Mouse (Mus musculus) mature B cell (primary cell): ENCODE data around the gene Flad1.

ENCODE experiments used
- in situ Hi-C: fragments of 300-500 bp; cut with MboI; formaldehyde crosslinking; loops from 2 replicates; pipeline ENCODE4 v1.14.3; 2019

Flad1 gene

DNA sequence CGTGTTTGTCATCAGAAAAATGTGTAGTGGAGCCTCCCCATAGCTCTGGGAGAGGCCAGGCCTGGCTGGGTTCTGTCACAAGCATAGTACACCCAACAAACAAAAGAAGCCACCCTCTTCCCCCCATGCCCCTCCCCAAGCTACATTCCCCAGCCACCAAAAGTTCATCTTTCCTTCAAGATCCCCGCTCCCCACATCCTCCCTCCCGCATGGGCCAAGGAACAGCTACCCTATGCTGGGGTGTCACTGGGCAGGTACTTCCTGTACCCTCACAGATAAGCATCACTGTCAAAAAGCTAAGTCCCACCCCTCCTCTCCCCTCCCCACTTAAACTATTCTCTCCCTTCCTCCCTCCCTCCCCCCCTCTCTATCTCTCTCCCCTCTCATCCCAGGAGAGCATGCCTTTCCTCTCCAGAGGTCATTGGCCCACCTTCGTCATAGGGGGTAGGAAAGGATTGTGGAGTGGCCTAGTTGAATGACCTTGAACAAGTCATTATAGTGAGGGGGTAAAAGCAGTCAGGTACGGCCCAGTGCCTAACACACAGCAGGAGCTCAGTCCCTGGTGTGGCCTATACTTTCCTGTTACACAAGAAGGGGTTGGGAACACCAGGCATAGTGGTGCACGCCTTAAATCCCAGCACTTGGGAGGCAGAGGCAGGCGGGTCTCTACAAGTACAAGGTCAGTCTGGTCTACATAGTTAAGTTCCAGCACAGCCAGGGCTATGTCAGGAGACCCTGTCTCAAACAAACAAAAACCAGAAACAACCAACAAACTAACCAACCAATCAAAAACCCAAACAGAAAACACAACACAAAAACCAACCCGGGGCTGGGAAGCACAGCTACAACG is 29.4 kb downstream of the Flad1 start:
- in situ Hi-C loops = no loop called here

DNA sequence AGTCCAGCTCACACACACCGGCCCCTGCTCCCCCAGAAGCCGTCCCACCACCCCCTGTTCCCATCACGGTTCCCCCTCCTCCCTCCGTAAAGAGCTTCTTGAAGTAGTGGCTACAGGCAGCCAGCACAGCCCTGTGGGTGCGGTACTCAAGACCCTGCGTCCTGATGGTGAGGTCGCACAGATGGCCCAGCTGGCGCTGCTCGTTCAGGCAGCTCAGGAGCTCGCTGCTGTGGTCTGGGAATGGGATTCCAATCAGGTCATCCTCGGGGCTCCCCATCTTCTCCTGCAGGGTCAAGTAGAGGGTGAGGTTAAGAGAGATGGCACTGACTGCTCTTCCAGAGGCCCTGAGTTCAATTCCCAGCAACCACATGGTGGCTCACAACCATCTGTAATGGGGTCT is 30.4 kb downstream of the Flad1 start:
- in situ Hi-C loops = no loop called here

DNA sequence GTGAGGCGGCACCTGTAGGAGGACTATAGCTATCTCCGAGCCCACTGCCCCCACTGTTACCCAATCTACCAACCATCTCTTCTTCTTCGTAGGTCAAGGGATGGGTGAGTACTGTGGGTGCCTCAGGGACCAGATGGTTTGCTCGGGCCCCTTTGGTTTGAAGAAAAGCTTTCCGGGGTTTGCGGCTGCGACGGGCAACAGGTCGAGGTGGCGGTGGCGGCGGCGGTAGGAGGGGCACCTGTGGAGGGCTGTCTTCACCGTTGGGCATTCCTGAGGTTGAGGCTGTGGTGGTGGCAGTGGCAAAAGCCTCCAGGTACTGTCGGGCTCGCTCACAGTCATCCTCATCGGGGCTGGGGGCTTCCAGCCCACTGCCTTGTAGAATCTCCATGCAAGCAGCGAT is 31.0 kb downstream of the Flad1 start:
- in situ Hi-C loops = no loop called here

DNA sequence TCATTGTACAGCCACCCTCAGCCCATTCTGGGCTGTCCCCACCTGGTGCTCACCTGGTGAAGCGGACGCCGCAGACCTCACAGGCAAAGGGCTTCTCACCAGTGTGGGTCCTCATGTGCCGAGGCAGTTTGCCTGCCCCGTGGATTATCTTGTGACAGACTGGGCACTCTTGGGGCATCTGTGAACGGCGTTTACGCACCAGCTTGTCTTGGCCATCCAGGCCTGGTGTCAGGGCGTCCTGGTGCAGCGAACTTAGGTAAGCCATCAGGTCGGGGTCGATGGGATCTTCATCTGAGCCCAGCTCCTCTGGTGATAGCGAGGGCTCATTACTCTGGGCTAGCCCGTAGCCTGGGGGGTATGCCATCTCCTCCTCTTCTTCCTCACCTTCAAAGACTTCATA is 31.4 kb downstream of the Flad1 start:
- in situ Hi-C loops = no loop called here

GRCm38 (mm10) chr3:89379388-89380131 is 32.1 kb downstream of the Flad1 start:
- in situ Hi-C loops = no loop called here

GRCm38 (mm10) chr3:89378394-89379067 is 33.1 kb downstream of the Flad1 start:
- in situ Hi-C loops = no loop called here

DNA sequence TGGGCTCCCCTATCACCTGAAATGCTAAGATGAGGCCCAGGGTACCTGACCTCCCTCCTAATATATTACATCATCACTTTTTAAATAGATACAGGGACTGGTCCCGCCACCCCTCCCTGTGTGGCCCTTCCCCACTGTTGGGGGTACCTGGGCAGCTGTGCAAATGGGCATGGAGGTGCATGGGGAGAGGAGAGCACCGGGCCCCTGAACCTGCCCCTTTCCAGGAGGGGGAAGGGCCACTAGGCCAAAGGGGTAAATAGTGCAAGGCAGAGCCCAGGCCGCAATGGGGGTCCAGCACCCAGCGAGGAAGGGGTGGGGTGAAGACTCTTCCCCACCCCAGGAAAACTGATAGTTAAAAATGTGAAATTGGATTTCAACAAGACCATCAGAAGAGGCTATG is 33.8 kb downstream of the Flad1 start:
- in situ Hi-C loops = no loop called here

DNA sequence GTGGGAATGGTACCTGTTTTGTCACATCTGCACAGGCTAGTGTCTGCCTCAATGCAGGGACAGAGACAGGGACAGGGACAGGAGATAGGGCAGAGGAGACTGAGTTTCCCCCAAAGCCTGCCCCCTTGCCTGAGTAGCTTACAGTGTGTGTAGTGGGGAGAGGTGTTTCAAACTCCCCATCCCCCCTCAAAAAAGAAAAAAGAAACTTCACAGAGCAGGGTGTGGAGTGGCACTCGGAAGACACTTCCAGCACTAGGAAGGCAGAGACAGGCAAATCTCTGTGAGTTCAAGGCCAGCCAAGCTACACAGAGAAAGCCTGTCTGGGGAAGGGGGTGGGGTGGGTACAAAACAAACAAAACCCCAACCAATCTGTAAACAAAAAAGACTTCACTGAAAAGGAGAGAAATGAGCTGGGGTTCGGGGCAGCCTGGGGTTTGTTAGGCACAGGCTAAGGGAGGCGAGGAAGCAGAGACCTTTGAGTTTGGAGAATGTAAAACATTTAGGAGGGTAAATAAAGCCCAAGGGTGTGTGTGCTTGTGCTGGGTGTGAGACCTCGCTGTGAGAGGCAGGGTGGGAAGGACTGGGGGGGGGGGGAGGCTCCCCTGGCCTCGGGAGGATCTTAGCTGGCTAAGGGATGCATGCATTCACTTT is 38.0 kb downstream of the Flad1 start:
- in situ Hi-C loops = no loop called here

DNA sequence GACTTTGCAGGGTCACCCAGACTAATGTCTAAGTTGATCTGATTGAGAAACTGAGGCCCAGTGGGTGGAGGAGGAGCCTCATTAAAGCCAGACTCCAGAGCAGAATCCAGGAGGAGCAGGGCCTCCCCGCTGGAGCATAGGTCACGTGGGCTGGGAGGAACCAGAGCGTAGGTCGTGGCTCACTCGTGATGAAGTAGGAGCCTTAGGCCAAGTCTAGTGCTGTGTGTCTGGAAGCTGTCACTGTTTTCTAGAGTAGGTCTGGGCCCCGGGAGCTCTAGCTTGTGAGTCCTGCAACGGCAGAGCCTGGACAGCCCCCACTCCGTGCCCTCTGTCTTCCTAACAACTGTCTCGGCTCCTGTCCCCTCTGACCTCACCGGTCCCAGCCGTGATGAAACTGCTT is 44.3 kb downstream of the Flad1 start:
- in situ Hi-C loops = no loop called here

- in situ Hi-C loops = no loop called here
These were observed 45.9 kb downstream of the Flad1 start for GRCm38 (mm10) chr3:89365486-89366414.

GRCm38 (mm10) chr3:89365153-89365485 is 46.6 kb downstream of the Flad1 start, which contains the start of gene Dcst1:
TSS of gene Dcst1 (minus strand) at chr3:89365253.
- in situ Hi-C loops = no loop called here

DNA sequence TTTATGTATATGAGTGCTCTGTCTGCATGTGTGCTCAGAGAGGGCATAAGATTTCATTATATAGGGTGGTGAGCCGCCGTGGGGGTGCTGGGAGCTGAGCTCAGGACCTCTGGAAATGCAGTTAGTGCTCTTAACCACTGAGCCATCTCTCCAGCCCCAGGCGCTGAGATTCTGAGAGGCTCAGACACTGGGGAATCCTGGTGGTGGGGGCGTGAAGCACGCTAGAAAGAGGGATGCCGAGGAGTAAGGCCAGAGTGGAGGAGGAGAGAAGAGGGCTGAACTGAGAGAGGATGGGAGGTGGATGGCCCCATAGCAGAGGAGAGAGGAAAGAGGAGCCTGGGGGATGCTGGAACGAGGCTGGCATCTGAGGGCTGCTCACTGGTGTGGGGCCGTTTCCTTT is 47.0 kb downstream of the Flad1 start:
- in situ Hi-C loops = no loop called here

GRCm38 (mm10) chr3:89361675-89362074 is 50.0 kb downstream of the Flad1 start, which contains the start of gene Dcst2:
TSS of gene Dcst2 (plus strand) at chr3:89361975.
- in situ Hi-C loops = no loop called here

DNA sequence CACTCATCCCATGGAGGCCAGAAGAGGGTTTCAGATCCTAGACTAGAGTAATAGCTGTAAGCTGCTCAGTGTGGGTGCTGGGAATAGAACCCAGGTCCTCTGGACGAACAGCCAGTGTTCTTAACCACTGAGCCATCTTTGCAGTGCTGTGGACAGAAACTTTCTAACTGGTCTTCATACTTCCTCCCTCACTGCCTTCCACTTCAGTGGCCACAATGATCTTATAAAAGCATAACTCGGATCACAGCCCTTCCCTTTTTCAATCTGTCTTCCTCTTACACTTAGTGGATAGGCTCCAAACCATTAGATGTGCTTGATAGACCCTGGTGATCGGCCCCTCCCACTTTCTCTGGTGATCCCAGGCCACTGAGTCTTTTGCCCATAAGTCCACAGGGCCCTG is 51.4 kb downstream of the Flad1 start:
- in situ Hi-C loops = no loop called here

DNA sequence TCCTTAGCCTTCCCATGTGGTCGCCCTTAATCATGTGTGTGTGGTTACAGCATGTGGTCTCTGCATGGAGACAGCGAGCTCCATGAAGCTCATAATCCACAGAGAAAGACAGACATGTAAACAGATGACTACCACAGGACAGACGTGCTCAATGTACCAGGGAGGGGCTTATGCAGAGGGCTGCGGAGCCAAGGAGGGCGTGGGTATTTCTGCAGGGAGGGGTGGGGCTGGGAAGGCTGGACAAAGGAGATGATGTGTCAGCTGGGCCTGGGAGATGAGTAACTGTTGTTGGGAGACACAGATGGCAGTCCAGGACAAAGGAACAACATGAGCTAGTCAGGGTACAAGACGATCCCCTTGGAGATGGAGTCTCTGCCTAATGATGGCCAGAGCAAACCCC is 52.0 kb downstream of the Flad1 start:
- in situ Hi-C loops = no loop called here

DNA sequence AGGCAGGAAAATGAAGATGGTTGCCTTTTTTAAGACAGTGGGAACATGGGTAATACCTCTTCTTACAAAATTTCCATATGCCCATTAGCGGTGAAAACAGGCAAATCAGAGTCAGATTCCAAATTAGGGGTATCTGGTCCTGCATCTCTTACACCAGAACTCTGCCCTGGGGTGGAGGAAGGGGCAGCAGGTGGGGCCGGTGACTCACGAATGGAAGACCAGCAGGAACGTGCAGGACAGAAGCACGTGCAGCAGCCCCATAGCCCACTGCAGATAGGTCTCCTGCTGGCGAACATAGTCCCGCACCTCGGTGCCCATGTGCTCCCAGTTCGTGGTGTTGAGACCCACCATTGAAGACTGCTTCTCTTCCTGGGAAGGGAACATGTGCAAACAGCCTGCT is 55.6 kb downstream of the Flad1 start:
- in situ Hi-C loops = no loop called here

GRCm38 (mm10) chr3:89355512-89355902 is 56.2 kb downstream of the Flad1 start:
- in situ Hi-C loops = no loop called here

GRCm38 (mm10) chr3:89354816-89355511 is 56.7 kb downstream of the Flad1 start:
- in situ Hi-C loops = no loop called here

- in situ Hi-C loops = no loop called here
These were observed 60.4 kb downstream of the Flad1 start for GRCm38 (mm10) chr3:89351271-89351670.
